Mouse (Mus musculus) lung, adult 2 months (tissue): Measurements from ENCODE around the gene Lrrc26.

Source experiments
- CTCF ChIP-seq: fragments of 200-500 bp; IDR thresholded peaks from 2 replicates; pipeline ENCODE4 v1.5.1; 2011; ENCODE audit warnings: mild to moderate bottlenecking, low read length, control low read depth; ENCODE audit not compliant: insufficient read depth
- POLR2A ChIP-seq: fragments of 200-500 bp; IDR thresholded peaks from 2 replicates; pipeline ENCODE4 v1.6.1; 2011; ENCODE audit warnings: low read depth, mild to moderate bottlenecking, control low read depth, low read length, borderline replicate concordance; ENCODE audit errors: extremely low read depth

- TF ChIP-seq POLR2A (no peak), CTCF (no peak)
These were observed 16.7 kb upstream of the Lrrc26 start for GRCm38 (mm10) chr2:25273010-25273409.
